Mouse (Mus musculus) ES-Bruce4 (cell line): ENCODE data around the gene Vdac1. TPM values are rescaled to one million over a fixed set of nuclear protein-coding genes. Genes with fewer than 3 reads are reported as not detected.

Experiments
- H3K27ac ChIP-seq: 2 replicates; pipeline ENCODE4 v1.5.1; 2012; ENCODE audit warnings: low read length, inconsistent platforms; ENCODE audit not compliant: insufficient read depth
- H3K27me3 ChIP-seq: 2 replicates; pipeline ENCODE4 v1.6.1; 2012; ENCODE audit warnings: mild to moderate bottlenecking, low read length, inconsistent platforms; ENCODE audit not compliant: control insufficient read depth, poor library complexity, insufficient read depth, severe bottlenecking
- H3K36me3 ChIP-seq: 2 replicates; pipeline ENCODE4 v1.6.1; 2012; ENCODE audit warnings: inconsistent platforms, mild to moderate bottlenecking, low read length, moderate library complexity; ENCODE audit not compliant: control insufficient read depth, poor library complexity, insufficient read depth, severe bottlenecking
- H3K4me1 ChIP-seq: one replicate; pipeline ENCODE4 v1.8.1; 2011; ENCODE audit warnings: low read length; ENCODE audit not compliant: control insufficient read depth, insufficient read depth
- H3K4me3 ChIP-seq: 2 replicates; pipeline ENCODE4 v1.5.1; 2011; ENCODE audit warnings: low read depth, mild to moderate bottlenecking, low read length
- H3K9ac ChIP-seq: 2 replicates; pipeline ENCODE4 v1.6.1; 2012; ENCODE audit warnings: low read depth, mild to moderate bottlenecking, inconsistent platforms; ENCODE audit not compliant: poor library complexity, severe bottlenecking
- H3K9me3 ChIP-seq: replicated peaks from 2 replicates; pipeline ENCODE4 v1.6.1; 2012; ENCODE audit warnings: mild to moderate bottlenecking, low read length, inconsistent platforms; ENCODE audit not compliant: control insufficient read depth, poor library complexity, insufficient read depth, severe bottlenecking
- CTCF ChIP-seq: IDR thresholded peaks from one replicate; pipeline ENCODE4 v1.8.1; 2011; ENCODE audit warnings: low read depth, low read length
- EP300 ChIP-seq: IDR thresholded peaks from 2 replicates; pipeline ENCODE4 v1.6.1; 2011; ENCODE audit warnings: low read depth, low read length; ENCODE audit not compliant: insufficient read depth
- POLR2A ChIP-seq: IDR thresholded peaks from one replicate; pipeline ENCODE4 v1.8.1; 2011; ENCODE audit warnings: low read length; ENCODE audit not compliant: insufficient read depth
- polyA plus RNA-seq: library from polyadenylated mRNA; stranded (reverse); fragments of >200 nt; gene quantifications from 2 replicates; pipeline ENCODE4 v1.2.4, GENCODE M21; 2011; ENCODE audit warnings: low read depth; ENCODE audit not compliant: missing spikeins, insufficient read depth, insufficient read length

The Vdac1 gene
- polyA plus RNA-seq, 1 experiment, result 491 TPM

DNA sequence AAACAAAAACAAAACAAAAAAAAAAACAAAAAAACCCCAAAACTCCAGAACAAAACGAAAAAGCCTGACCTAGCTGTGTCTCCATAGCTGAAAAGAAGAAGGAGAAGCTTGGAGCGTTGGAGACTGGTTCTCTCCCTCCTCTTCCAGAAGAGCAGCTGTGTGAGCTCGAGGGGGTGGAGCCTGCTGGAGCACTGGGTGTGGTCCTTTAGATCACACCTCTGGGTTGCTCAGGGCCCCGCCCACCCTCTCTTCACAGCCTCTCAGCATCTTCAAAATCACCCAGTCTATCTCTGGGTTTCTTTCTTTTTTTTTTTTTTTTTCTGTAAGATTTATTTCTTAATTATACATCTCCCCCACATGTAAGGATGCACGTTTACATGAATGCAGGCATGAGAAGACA is 58.6 kb downstream of the Vdac1 start:
- H3K4me1 ChIP-seq, result no peaks in the 10 kb centered on the region
- H3K9ac ChIP-seq, result no peak overlapping the region
- no peak overlapping the region for H3K27ac ChIP-seq
- H3K27me3 ChIP-seq, result no peaks in the 10 kb centered on the region
- no peaks in the 10 kb centered on the region for H3K36me3 ChIP-seq
- H3K9me3 ChIP-seq, result no peaks in the 10 kb centered on the region
- H3K4me3 ChIP-seq, result no peak overlapping the region
- no peak for TF ChIP-seq EP300
- no peak for TF ChIP-seq CTCF
- TF ChIP-seq POLR2A, result no peak

DNA sequence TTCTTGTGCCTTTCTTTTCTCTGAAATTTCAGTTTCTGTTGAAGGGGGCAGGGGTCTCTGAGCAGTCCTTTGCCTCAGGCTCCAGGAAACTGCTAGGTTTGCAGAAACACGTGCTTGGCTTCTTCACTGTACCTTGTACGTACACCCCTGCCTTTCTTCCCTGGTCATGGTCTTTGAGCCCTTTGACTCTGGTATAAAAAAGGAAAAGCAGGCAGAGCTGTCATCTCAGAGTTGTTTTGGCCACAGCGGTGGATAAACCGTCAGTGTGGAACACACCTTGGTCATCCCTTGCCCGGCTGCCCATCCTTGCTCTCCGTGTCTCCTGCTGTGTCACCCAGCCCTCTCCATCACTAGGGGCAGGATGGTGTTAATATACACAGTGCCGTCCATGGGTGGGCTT is 59.2 kb downstream of the Vdac1 start:
- Histone ChIP-seq H3K27me3 (no peaks in the 10 kb centered on the region), H3K4me1 (no peaks in the 10 kb centered on the region), H3K27ac (no peak overlapping the region), H3K36me3 (no peaks in the 10 kb centered on the region), H3K4me3 (no peak overlapping the region), H3K9me3 (no peaks in the 10 kb centered on the region), H3K9ac (no peak overlapping the region)
- TF ChIP-seq POLR2A, result no peak
- TF ChIP-seq EP300, result no peak
- no peak for TF ChIP-seq CTCF

GRCm38 (mm10) chr11:52420296-52421052 is 59.8 kb downstream of the Vdac1 start:
- no peak overlapping the region for H3K9ac ChIP-seq
- TF ChIP-seq POLR2A, result no peak
- TF ChIP-seq CTCF, result no peak
- TF ChIP-seq EP300, result no peak
- H3K4me3 ChIP-seq, result no peak overlapping the region
- H3K9me3 ChIP-seq, result no peaks in the 10 kb centered on the region
- H3K27me3 ChIP-seq, result no peaks in the 10 kb centered on the region
- no peak overlapping the region for H3K27ac ChIP-seq
- no peaks in the 10 kb centered on the region for H3K36me3 ChIP-seq
- H3K4me1 ChIP-seq, result no peaks in the 10 kb centered on the region

- H3K9ac ChIP-seq, result no peak overlapping the region
- no peak overlapping the region for H3K27ac ChIP-seq
- no peaks in the 10 kb centered on the region for H3K27me3 ChIP-seq
- H3K36me3 ChIP-seq, result no peaks in the 10 kb centered on the region
- no peak for TF ChIP-seq POLR2A
- TF ChIP-seq EP300, result no peak
- TF ChIP-seq CTCF, result no peak
- no peaks in the 10 kb centered on the region for H3K9me3 ChIP-seq
- no peak overlapping the region for H3K4me3 ChIP-seq
- no peaks in the 10 kb centered on the region for H3K4me1 ChIP-seq
Observed at GRCm38 (mm10) chr11:52421053-52421778, 60.6 kb downstream of the Vdac1 start.

- H3K9ac ChIP-seq, result no peak overlapping the region
- H3K27ac ChIP-seq, result no peak overlapping the region
- no peaks in the 10 kb centered on the region for H3K9me3 ChIP-seq
- no peaks in the 10 kb centered on the region for H3K27me3 ChIP-seq
- no peaks in the 10 kb centered on the region for H3K4me1 ChIP-seq
- H3K4me3 ChIP-seq, result no peak overlapping the region
- no peaks in the 10 kb centered on the region for H3K36me3 ChIP-seq
- TF ChIP-seq CTCF (no peak), POLR2A (no peak)
Observed at GRCm38 (mm10) chr11:52429440-52429839, 68.8 kb downstream of the Vdac1 start.

DNA sequence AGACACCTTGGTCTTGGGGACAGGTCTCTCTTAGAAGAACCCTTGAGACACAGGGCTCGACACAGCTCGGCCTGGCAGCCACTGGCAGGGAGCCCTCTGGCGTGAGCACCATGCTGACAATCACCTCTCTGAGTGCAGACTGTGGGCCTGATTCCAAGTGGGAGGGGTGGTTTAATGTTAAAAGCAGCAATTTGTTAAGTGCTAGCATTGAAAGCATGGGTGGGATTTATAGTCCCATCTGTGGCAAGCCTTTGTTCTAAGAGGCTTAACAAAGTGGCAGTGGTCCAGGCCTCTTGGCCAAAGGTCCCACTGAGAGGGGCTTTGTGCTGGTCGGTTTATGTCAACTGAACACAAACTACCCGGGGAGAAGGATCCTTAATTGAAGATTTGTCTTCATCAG is 70.9 kb downstream of the Vdac1 start:
- no peaks in the 10 kb centered on the region for H3K27me3 ChIP-seq
- H3K9ac ChIP-seq, result no peak overlapping the region
- no peaks in the 10 kb centered on the region for H3K36me3 ChIP-seq
- H3K4me1 ChIP-seq, result no peaks in the 10 kb centered on the region
- H3K9me3 ChIP-seq, result no peaks in the 10 kb centered on the region
- TF ChIP-seq EP300 (no peak), CTCF (no peak), POLR2A (no peak)
- no peak overlapping the region for H3K4me3 ChIP-seq
- no peak overlapping the region for H3K27ac ChIP-seq
